Mouse (Mus musculus): ENCODE data around the gene Zhx3. TPM values are rescaled to one million over a fixed set of nuclear protein-coding genes. Genes with fewer than 3 reads are reported as not detected.

Zhx3 gene
- polyA plus RNA-seq, 1 experiment from 2014 or later = 13.3 TPM

DNA sequence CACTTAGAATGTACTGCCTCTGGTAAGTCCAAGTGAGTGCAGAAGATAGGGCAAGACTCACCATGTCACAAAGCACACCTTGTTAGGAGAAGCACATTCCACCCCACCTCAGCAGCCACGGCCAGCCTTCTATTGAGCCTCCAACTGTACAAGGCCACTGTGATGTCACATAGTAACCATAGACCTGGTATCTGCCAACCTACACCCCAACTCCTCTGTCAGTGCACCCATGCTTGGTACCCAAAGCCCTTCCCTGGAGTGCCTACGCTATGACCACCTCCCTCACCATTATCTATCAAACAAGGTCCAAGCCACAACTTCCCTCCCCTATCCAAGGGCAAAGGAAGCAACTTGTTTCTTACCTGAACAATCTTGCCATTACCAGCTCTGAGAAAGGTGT lies 103.8 kb downstream of the Zhx3 start:
- Histone ChIP-seq H3K27ac (no peak overlapping the region), H3K36me3 (peaks cover 24% of the 10 kb centered on the region), H3K4me1 (no peaks in the 10 kb centered on the region), H3K4me3 (no peak overlapping the region), H3K4me2 (no peak overlapping the region), H3K9me3 (no peaks in the 10 kb centered on the region), H3K27me3 (no peaks in the 10 kb centered on the region), H3K9ac (no peak overlapping the region)
- 90% methylated on average over 2 of the region's 2 CpGs for WGBS
- no peak for ATAC-seq (ENCODE audit: insufficient number of reproducible peaks, low FRiP score, low TSS enrichment, low read depth)

DNA sequence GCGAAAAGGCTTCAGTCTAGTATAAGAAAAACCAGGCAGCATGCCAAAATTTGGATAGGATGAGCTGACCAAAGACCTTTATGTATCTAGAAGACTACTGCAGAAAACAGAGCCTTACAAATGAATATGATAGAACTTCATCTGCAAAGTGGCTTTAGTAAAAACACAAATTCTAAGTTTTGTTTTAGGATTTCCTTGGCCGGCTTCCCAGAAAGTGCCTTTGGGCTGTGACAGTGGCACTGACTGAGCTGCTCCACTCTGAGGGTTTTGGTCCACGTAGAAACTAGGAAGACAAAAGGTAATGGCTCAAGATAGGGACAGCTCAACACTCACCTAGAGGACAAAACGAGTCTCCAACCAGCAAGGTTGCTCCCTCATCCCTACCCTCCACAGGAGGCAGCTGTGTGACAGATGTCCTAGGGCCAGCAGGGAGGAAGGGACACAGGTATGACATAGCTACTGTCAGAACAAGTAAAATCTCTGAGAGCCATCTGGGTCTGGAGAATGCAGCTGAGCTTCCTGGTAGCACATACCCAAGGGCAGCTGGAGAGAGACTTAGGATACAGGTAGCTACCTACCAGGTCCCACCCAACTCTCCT lies 104.6 kb downstream of the Zhx3 start:
- peaks cover 32% of the 10 kb centered on the region for H3K36me3 ChIP-seq

DNA sequence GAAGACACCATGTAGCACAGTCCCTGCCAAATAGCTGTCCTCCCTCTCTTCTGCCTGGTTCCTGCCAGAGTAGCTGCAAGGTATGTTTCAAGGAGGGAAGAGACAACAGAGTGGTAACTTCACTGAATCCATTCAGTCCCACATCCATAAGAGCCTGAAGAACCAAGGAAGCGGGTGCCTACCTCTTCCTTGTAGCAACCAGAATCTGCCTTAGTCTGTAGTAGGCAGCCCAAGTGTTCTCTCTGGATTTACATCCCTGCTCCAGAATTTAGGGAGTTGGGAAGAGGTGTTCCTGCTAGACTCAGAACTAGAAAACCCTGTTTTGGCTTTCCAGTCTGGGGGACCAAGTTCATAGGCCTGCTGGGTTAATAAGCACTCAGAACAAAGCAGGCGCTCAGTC lies 105.6 kb downstream of the Zhx3 start:
- Histone ChIP-seq H3K4me2 (no peak overlapping the region), H3K36me3 (peaks cover 42% of the 10 kb centered on the region), H3K27ac (no peak overlapping the region), H3K27me3 (no peaks in the 10 kb centered on the region), H3K4me1 (no peaks in the 10 kb centered on the region), H3K9ac (no peak overlapping the region), H3K9me3 (no peaks in the 10 kb centered on the region), H3K4me3 (no peak overlapping the region)
- ATAC-seq (ENCODE audit: insufficient number of reproducible peaks, low FRiP score, low TSS enrichment, low read depth) = no peak
- 89% methylated on average over 2 of the region's 2 CpGs for WGBS

More for the DNA sequence above, 104.6 kb downstream of the Zhx3 start:
- Histone ChIP-seq H3K9ac (no peak overlapping the region), H3K4me2 (no peak overlapping the region), H3K9me3 (no peaks in the 10 kb centered on the region), H3K27ac (no peak overlapping the region), H3K4me3 (no peak overlapping the region), H3K27me3 (no peaks in the 10 kb centered on the region), H3K4me1 (no peaks in the 10 kb centered on the region)
- no peak for ATAC-seq (ENCODE audit: insufficient number of reproducible peaks, low FRiP score, low TSS enrichment, low read depth)
- WGBS = 85% methylated on average over 4 of the region's 4 CpGs

DNA sequence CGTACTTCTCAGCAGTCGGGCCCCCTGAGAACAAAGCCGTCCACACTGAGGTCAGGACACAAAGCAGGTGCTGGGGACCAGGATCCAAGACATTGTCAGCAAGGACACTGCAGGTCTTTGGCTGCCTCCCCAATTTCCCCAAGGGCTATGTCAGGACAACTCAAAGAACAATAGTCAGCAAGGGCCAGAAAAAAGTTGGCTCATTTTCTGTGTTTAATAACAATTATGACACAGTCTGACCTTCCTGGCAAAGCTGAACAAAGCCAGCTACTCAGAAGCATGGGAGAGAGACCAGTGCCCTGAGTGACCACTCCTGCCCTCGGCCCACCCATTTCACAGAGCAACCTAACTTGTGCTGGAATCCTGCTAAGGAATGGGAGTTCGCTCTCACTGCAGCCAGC lies 106.4 kb downstream of the Zhx3 start:
- Histone ChIP-seq H3K4me1 (no peaks in the 10 kb centered on the region), H3K9ac (no peak overlapping the region), H3K9me3 (no peaks in the 10 kb centered on the region), H3K4me2 (no peak overlapping the region), H3K27me3 (no peaks in the 10 kb centered on the region), H3K4me3 (no peak overlapping the region), H3K36me3 (peaks cover 48% of the 10 kb centered on the region), H3K27ac (no peak overlapping the region)
- 78% methylated on average over 5 of the region's 5 CpGs for WGBS
- no peak for ATAC-seq (ENCODE audit: insufficient number of reproducible peaks, low FRiP score, low TSS enrichment, low read depth)

- H3K4me2 ChIP-seq = no peak overlapping the region
- no peaks in the 10 kb centered on the region for H3K27me3 ChIP-seq
- no peaks in the 10 kb centered on the region for H3K9me3 ChIP-seq
- no peaks in the 10 kb centered on the region for H3K4me1 ChIP-seq
- WGBS = 76% methylated on average over 3 of the region's 3 CpGs
- H3K9ac ChIP-seq = no peak overlapping the region
- no peak overlapping the region for H3K4me3 ChIP-seq
- H3K36me3 ChIP-seq = peaks cover 51% of the 10 kb centered on the region
- H3K27ac ChIP-seq = no peak overlapping the region
- no peak for ATAC-seq (ENCODE audit: insufficient number of reproducible peaks, low FRiP score, low TSS enrichment, low read depth)
Observed at GRCm38 (mm10) chr2:160765096-160765495, 107.7 kb downstream of the Zhx3 start.

DNA sequence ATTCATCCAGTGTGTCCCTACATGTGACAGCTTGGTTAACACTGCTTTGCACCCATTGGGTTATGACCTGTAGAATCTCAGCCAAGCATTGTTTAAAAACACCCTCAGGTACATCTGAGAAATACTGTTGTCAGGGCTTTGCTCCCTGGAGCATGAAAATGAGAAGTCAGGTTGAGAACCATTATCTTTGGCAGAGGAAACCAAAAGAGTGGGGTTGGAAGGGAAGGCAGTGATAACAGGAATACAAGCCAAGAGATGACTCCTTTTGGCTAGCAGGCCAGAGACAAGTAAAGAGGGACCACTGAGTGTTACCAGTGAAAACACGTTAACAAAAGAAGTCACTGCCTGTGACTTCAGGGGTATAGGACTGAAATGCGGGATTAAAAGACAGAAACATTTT lies 108.4 kb downstream of the Zhx3 start:
- Histone ChIP-seq H3K4me1 (no peaks in the 10 kb centered on the region), H3K4me3 (no peak overlapping the region), H3K27ac (no peak overlapping the region), H3K36me3 (peaks cover 58% of the 10 kb centered on the region), H3K4me2 (no peak overlapping the region), H3K9ac (no peak overlapping the region), H3K27me3 (no peaks in the 10 kb centered on the region), H3K9me3 (no peaks in the 10 kb centered on the region)
- WGBS = 94% methylated on average over 2 of the region's 2 CpGs
- ATAC-seq (ENCODE audit: insufficient number of reproducible peaks, low FRiP score, low TSS enrichment, low read depth) = no peak

GRCm38 (mm10) chr2:160763816-160764215 lies 109.0 kb downstream of the Zhx3 start:
- H3K4me1 ChIP-seq = no peaks in the 10 kb centered on the region
- H3K4me3 ChIP-seq = no peak overlapping the region
- H3K9me3 ChIP-seq = no peaks in the 10 kb centered on the region
- no peaks in the 10 kb centered on the region for H3K27me3 ChIP-seq
- H3K27ac ChIP-seq = no peak overlapping the region
- ATAC-seq (ENCODE audit: insufficient number of reproducible peaks, low FRiP score, low TSS enrichment, low read depth) = no peak
- no peak overlapping the region for H3K4me2 ChIP-seq
- H3K36me3 ChIP-seq = peaks cover 64% of the 10 kb centered on the region
- H3K9ac ChIP-seq = no peak overlapping the region
- WGBS = 71% methylated on average over 3 of the region's 3 CpGs

GRCm38 (mm10) chr2:160760433-160761184 lies 112.2 kb downstream of the Zhx3 start:
- no peaks in the 10 kb centered on the region for H3K4me1 ChIP-seq
- WGBS = 86% methylated on average over 9 of the region's 9 CpGs
- no peak overlapping the region for H3K4me3 ChIP-seq
- H3K27ac ChIP-seq = no peak overlapping the region
- H3K9ac ChIP-seq = no peak overlapping the region
- peaks cover 93% of the 10 kb centered on the region for H3K36me3 ChIP-seq
- no peaks in the 10 kb centered on the region for H3K27me3 ChIP-seq
- no peak for ATAC-seq (ENCODE audit: insufficient number of reproducible peaks, low FRiP score, low TSS enrichment, low read depth)
- H3K9me3 ChIP-seq = no peaks in the 10 kb centered on the region
- H3K4me2 ChIP-seq = no peak overlapping the region

DNA sequence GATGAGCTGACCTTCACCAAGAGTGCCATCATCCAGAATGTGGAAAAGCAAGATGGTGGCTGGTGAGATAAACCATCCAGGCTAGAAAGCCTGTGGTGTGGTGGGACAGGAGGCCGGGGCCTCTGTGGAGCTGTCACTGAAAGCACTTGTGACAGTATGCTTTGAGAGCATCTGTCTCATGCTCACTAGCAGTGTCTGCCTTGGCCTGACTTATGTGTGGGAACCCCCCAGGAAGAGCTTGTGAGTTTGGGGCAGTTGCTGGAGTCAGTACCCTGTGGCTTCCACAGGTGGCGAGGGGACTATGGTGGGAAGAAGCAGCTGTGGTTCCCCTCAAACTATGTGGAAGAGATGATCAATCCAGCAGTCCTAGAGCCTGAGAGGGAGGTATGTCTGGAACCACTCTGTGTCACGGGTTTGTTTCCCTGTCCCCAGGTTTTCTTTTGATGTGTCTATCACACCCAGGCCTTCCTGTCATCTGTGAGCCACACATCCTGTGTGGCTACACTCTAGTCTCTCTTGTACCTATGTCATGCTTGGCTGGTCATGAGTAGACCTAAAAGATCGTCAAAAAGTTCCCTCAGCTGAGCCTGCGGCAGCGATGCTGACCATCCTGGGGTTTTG lies 116.1 kb downstream of the Zhx3 start:
- no peaks in the 10 kb centered on the region for H3K27me3 ChIP-seq
- no peak overlapping the region for H3K4me2 ChIP-seq
- peaks cover 100% of the 10 kb centered on the region for H3K36me3 ChIP-seq
- WGBS = 86% methylated on average over 6 of the region's 6 CpGs
- H3K9ac ChIP-seq = no peak overlapping the region
- no peak overlapping the region for H3K27ac ChIP-seq
- H3K4me1 ChIP-seq = no peaks in the 10 kb centered on the region
- H3K9me3 ChIP-seq = no peaks in the 10 kb centered on the region
- H3K4me3 ChIP-seq = no peak overlapping the region
- no peak for ATAC-seq (ENCODE audit: insufficient number of reproducible peaks, low FRiP score, low TSS enrichment, low read depth)

GRCm38 (mm10) chr2:160747075-160747474 lies 125.7 kb downstream of the Zhx3 start:
- no peaks in the 10 kb centered on the region for H3K27me3 ChIP-seq
- no peak overlapping the region for H3K4me2 ChIP-seq
- WGBS = 70% methylated on average over 10 of the region's 10 CpGs
- H3K9me3 ChIP-seq = no peaks in the 10 kb centered on the region
- H3K4me3 ChIP-seq = no peak overlapping the region
- peaks cover 22% of the 10 kb centered on the region for H3K4me1 ChIP-seq
- H3K27ac ChIP-seq = 0 out of 2 replicates have a peak overlapping the region, but pooled peaks have one; percentile 8
- H3K36me3 ChIP-seq = peaks cover 61% of the 10 kb centered on the region
- ATAC-seq (ENCODE audit: insufficient number of reproducible peaks, low FRiP score, low TSS enrichment, low read depth) = 0 out of 2 replicates have a peak, but pooled peaks have one; percentile 17
- H3K9ac ChIP-seq = no peak overlapping the region

DNA sequence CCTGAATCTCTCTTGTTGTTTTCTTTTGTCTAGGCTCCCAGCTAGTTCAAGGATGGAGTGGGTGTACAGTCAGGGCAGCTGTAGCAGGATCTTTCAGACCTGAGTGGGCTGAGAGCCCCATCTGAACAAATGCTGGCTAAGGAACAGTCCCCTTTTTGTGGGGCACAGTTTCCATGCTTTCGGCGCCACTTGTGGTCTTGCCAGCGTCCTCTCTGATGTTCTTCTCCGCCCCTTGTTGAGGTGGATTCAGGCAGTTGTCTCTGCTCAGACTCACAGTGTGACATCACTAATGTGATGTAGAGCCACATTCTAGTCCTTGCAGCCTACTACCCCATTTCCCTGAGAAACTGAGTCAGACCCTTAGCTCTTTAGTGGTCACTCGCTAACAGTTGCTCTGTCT lies 126.2 kb downstream of the Zhx3 start:
- 0 out of 2 replicates have a peak overlapping the region, but pooled peaks have one; percentile 5 for H3K27ac ChIP-seq
- H3K4me1 ChIP-seq = peaks cover 25% of the 10 kb centered on the region
- H3K4me2 ChIP-seq = no peak overlapping the region
- no peaks in the 10 kb centered on the region for H3K27me3 ChIP-seq
- peaks cover 56% of the 10 kb centered on the region for H3K36me3 ChIP-seq
- no peaks in the 10 kb centered on the region for H3K9me3 ChIP-seq
- WGBS = 88% methylated on average over 5 of the region's 5 CpGs
- no peak overlapping the region for H3K9ac ChIP-seq
- no peak for ATAC-seq (ENCODE audit: insufficient number of reproducible peaks, low FRiP score, low TSS enrichment, low read depth)
- no peak overlapping the region for H3K4me3 ChIP-seq

- Histone ChIP-seq H3K27ac (no peak overlapping the region), H3K9me3 (no peaks in the 10 kb centered on the region), H3K4me3 (no peak overlapping the region), H3K36me3 (peaks cover 45% of the 10 kb centered on the region), H3K4me1 (peaks cover 37% of the 10 kb centered on the region), H3K9ac (no peak overlapping the region), H3K4me2 (no peak overlapping the region), H3K27me3 (no peaks in the 10 kb centered on the region)
- 91% methylated on average over 1 of the region's 1 CpGs for WGBS
- no peak for ATAC-seq (ENCODE audit: insufficient number of reproducible peaks, low FRiP score, low TSS enrichment, low read depth)
Observed at GRCm38 (mm10) chr2:160745497-160745896, 127.3 kb downstream of the Zhx3 start.
